Mouse (Mus musculus) adrenal gland, postnatal 36 days (tissue): Measurements from ENCODE around the gene Amh. TPM values are rescaled to one million over a fixed set of nuclear protein-coding genes. Genes with fewer than 3 reads are reported as not detected.
"Not testable (repeated sequence)": the region's sequence is repeated elsewhere in the genome, so short reads cannot be mapped to it uniquely, and the experiment has no call there.

Experiments
- DNase-seq, 2 experiments: peaks; one replicate each; pipeline ENCODE4 v3.0.0; 2021; ENCODE audit warnings: mixed read lengths in 1 of 2
- total RNA-seq, 2 experiments: library from RNA; stranded (reverse); gene quantifications; 2 replicates each; pipeline ENCODE4 v1.2.3; 2021

Gene Amh
- total RNA-seq, 2 experiments from 2014 or later, result 0.40 to 0.83 TPM

GRCm38 (mm10) chr10:80807057-80807627 is 2.1 kb downstream of the Amh start:
- DNase-seq, result peak; percentile 84 to 87

GRCm38 (mm10) chr10:80808099-80808984 is 3.3 kb downstream of the Amh start:
- DNase-seq, result no peak

GRCm38 (mm10) chr10:80808985-80809632 is 4.1 kb downstream of the Amh start:
- no peak for DNase-seq

- DNase-seq, result peak; percentile 78 to 85
Observed at GRCm38 (mm10) chr10:80810084-80810483, 5.0 kb downstream of the Amh start.

GRCm38 (mm10) chr10:80812391-80813041 is 7.5 kb downstream of the Amh start:
- peak; percentile 68 to 77 for DNase-seq

GRCm38 (mm10) chr10:80813366-80813765 is 8.3 kb downstream of the Amh start, which contains the start of gene Jsrp1:
Jsrp1 (minus strand) TSS chr10:80813498.
- no peak for DNase-seq

GRCm38 (mm10) chr10:80814800-80815199 is 9.8 kb downstream of the Amh start:
- no peak for DNase-seq

GRCm38 (mm10) chr10:80816303-80816702 is 11.3 kb downstream of the Amh start:
- not testable (repeated sequence) for DNase-seq

GRCm38 (mm10) chr10:80817164-80817563 is 12.1 kb downstream of the Amh start:
- peak in 1 of 2 experiments; percentile 62 for DNase-seq

GRCm38 (mm10) chr10:80817955-80818354 is 12.9 kb downstream of the Amh start:
- DNase-seq, result not testable (repeated sequence)

GRCm38 (mm10) chr10:80818599-80819281 is 13.7 kb downstream of the Amh start:
- no peak for DNase-seq

- DNase-seq, result no peak
Observed at GRCm38 (mm10) chr10:80819406-80819805, 14.4 kb downstream of the Amh start.

- DNase-seq, result no peak
Observed at GRCm38 (mm10) chr10:80821991-80822390, 16.9 kb downstream of the Amh start.

- DNase-seq, result no peak
Observed at GRCm38 (mm10) chr10:80822528-80822927, 17.5 kb downstream of the Amh start.

GRCm38 (mm10) chr10:80823316-80823715 is 18.3 kb downstream of the Amh start:
- DNase-seq, result no peak

GRCm38 (mm10) chr10:80823847-80824643 is 19.0 kb downstream of the Amh start:
- no peak for DNase-seq

GRCm38 (mm10) chr10:80824827-80825226 is 19.8 kb downstream of the Amh start:
- no peak for DNase-seq

GRCm38 (mm10) chr10:80826151-80827062 is 21.4 kb downstream of the Amh start, which contains the start of gene Oaz1:
Oaz1 (plus strand) TSS chr10:80826656.
- peak; percentile 97 to 98 for DNase-seq

- no peak for DNase-seq
Observed at GRCm38 (mm10) chr10:80827063-80827869, 22.2 kb downstream of the Amh start.
